Comparison of ENCODE assay signal across 26 mouse cellular contexts in the genomic region with DNA sequence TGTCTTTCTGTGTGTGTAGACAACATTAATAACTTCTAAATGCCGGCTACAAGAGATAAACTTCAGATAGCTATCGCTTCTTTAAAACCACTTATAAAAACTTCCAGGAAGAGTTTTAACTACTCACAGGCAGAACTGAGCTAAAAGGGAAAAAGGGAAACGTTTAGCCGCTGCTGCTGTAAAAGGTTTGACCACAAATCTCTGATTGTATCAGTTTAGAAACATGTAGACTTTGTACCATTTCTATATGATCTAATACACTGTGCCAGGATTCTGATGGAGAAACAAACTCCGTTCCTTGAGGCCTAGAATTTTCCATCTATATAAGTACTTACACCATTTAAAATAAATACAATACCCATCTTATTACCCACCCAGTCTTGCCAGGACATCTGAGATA. TPM values are rescaled to one million over a fixed set of nuclear protein-coding genes. Genes with fewer than 3 reads are reported as not detected.
DNase-seq lines count a peak whose midpoint lies in the region; ATAC-seq and TF ChIP-seq lines count a peak whose summit lies in the region.
"Had no signal": no experiment of that assay in that cellular context is flagged by ENCODE, and none has a peak within 500 bp of the region (broad histone marks: within the 10 kb centered on the region; RNA-seq: fewer than 3 reads in every experiment).

No protein-coding gene starts in this region.

- no peak for DNase-seq in heart, adult 2 months
- peak; percentile 30 for DNase-seq in CD4-positive, CD25-positive, alpha-beta regulatory T cell, adult 2 months (ENCODE audit: low read depth, low spot score)
- no peak for DNase-seq in layer of hippocampus, adult 18-20 months (ENCODE audit: low spot score in 2 of 2)
- no peak for DNase-seq in kidney, adult 2 months
- DNase-seq: adrenal gland, adult 8-10 months; cerebellum, adult 11-12 months; cerebellum, postnatal 10 days; gastrocnemius, adult 2 months; kidney, adult 18-20 months; kidney, postnatal 10 days; left cerebral cortex, postnatal 4 days; lung, embryonic 14.5 days; thymus, postnatal 14 days had no signal

- H3K9me3 ChIP-seq in heart, embryonic 14.5 days (ENCODE audit: control insufficient read depth, low read length) = no peaks in the 10 kb centered on the region
- H3K9me3 ChIP-seq: embryonic facial prominence, embryonic 12.5 days; forebrain, embryonic 12.5 days; limb, embryonic 15.5 days; megakaryocyte, embryonic 14.5 days; midbrain, embryonic 15.5 days; neural tube, embryonic 13.5 days had no signal

- no peak for TF ChIP-seq EP300 in heart, adult 2 months (IDR thresholded peaks at IDR 0.05; ENCODE audit: insufficient read depth, low read depth, low read length)

- ATAC-seq in heart, embryonic 14.5 days (ENCODE audit: insufficient number of reproducible peaks, insufficient read depth, low FRiP score, low read depth) = no peak
- ATAC-seq in activated CD4-positive, CD25-positive, alpha-beta regulatory T cell, adult 4 months = peak; percentile 43
- ATAC-seq: hindbrain, postnatal 0 days; midbrain, embryonic 15.5 days; Patski had no signal

- WGBS in heart, embryonic 14.5 days = 64% methylated on average over 5 of the region's 5 CpGs
- WGBS in heart, adult 2 months = 77% methylated on average over 5 of the region's 5 CpGs
- 80% methylated on average over 5 of the region's 5 CpGs for WGBS in kidney, adult 2 months

- peaks cover 10 to 50% of the 10 kb centered on the region in 2 experiments for H3K4me1 ChIP-seq in heart, embryonic 14.5 days (ENCODE audit: control insufficient read depth in 2 of 2, insufficient read depth in 2 of 2, low read length in 2 of 2)
- H3K4me1 ChIP-seq in heart, adult 2 months (ENCODE audit: control insufficient read depth, insufficient read depth, low read length) = no peaks in the 10 kb centered on the region; the same call in 1 of the 2 replicates
- H3K4me1 ChIP-seq in kidney, adult 2 months (ENCODE audit: control insufficient read depth, insufficient read depth, low read length) = no peaks in the 10 kb centered on the region; the same call in 1 of the 2 replicates

- no peaks in the 10 kb centered on the region for H3K36me3 ChIP-seq in heart, embryonic 14.5 days (ENCODE audit: control insufficient read depth, insufficient read depth, low read length)
- no peaks in the 10 kb centered on the region for H3K36me3 ChIP-seq in heart, adult 2 months (ENCODE audit: control insufficient read depth, insufficient read depth, low read length)
- no peaks in the 10 kb centered on the region for H3K36me3 ChIP-seq in myocyte (ENCODE audit: control insufficient read depth, insufficient read depth)
- H3K36me3 ChIP-seq in kidney, adult 2 months (ENCODE audit: control insufficient read depth, insufficient read depth, low read length) = no peaks in the 10 kb centered on the region
- H3K36me3 ChIP-seq: limb, embryonic 15.5 days; midbrain, embryonic 15.5 days had no signal

- peak overlapping the region; percentile 47 for H3K4me2 ChIP-seq in heart, embryonic 14.5 days (ENCODE audit: low read length)
- H3K4me2 ChIP-seq in myocyte (ENCODE audit: low read depth) = peak overlapping the region; percentile 63
- H3K4me2 ChIP-seq: embryonic facial prominence, embryonic 12.5 days; forebrain, embryonic 12.5 days; limb, embryonic 15.5 days; lung, embryonic 14.5 days; midbrain, embryonic 15.5 days; neural tube, embryonic 13.5 days had no signal

- H3K27ac ChIP-seq in heart, embryonic 14.5 days (replicated peaks in 1 of 2; ENCODE audit: control insufficient read depth in 1 of 2, insufficient read depth in 1 of 2, low read depth in 2 of 2, low read length in 2 of 2) = 0 out of 4 replicates have a peak overlapping the region, but pooled peaks of 1 of the 2 experiments have one; percentile 11
- no peak overlapping the region for H3K27ac ChIP-seq in heart, adult 2 months
- no peak overlapping the region for H3K27ac ChIP-seq in kidney, adult 2 months (ENCODE audit: insufficient read depth, low read depth, low read length)
- H3K27ac ChIP-seq: embryonic facial prominence, embryonic 12.5 days; forebrain, embryonic 12.5 days; hindbrain, postnatal 0 days; limb, embryonic 15.5 days; liver, embryonic 14.5 days; midbrain, embryonic 15.5 days; neural tube, embryonic 13.5 days had no signal

- no peak overlapping the region for H3K9ac ChIP-seq in heart, embryonic 14.5 days (ENCODE audit: low read length)
- H3K9ac ChIP-seq in heart, adult 2 months (ENCODE audit: low read depth, low read length) = no peak overlapping the region
- H3K9ac ChIP-seq: embryonic facial prominence, embryonic 12.5 days; forebrain, embryonic 12.5 days; limb, embryonic 15.5 days; liver, embryonic 14.5 days; lung, embryonic 14.5 days; midbrain, embryonic 15.5 days; neural tube, embryonic 13.5 days had no signal

- no peak for TF ChIP-seq CTCF in heart, adult 2 months (IDR thresholded peaks at IDR 0.05)
- no peak for TF ChIP-seq CTCF in kidney, adult 2 months (conservative IDR thresholded peaks at IDR 0.05; ENCODE audit: insufficient read depth, insufficient read length, low read depth, low read length)

- no peak overlapping the region for H3K4me3 ChIP-seq in heart, embryonic 14.5 days (ENCODE audit: control insufficient read depth in 1 of 2, insufficient read depth in 1 of 2, low read depth in 1 of 2, low read length in 2 of 2)
- no peak overlapping the region for H3K4me3 ChIP-seq in heart, adult 2 months
- no peak overlapping the region for H3K4me3 ChIP-seq in myocyte
- H3K4me3 ChIP-seq in kidney, adult 2 months (ENCODE audit: insufficient read depth, low read depth, low read length) = no peak overlapping the region
- H3K4me3 ChIP-seq: embryonic facial prominence, embryonic 12.5 days; erythroblast, embryonic 14.5 days; forebrain, embryonic 12.5 days; limb, embryonic 15.5 days; megakaryocyte, embryonic 14.5 days; midbrain, embryonic 15.5 days; neural tube, embryonic 13.5 days had no signal

- H3K79me2 ChIP-seq in heart, adult 2 months (replicated peaks; ENCODE audit: control insufficient read depth, insufficient read depth, low read length) = no peaks in the 10 kb centered on the region
- H3K79me2 ChIP-seq in myocyte (ENCODE audit: control insufficient read depth, insufficient read depth) = peaks cover 4% of the 10 kb centered on the region

- intact Hi-C loops in heart, adult 2 months (cut with DNase I) = no loop called here

- no peaks in the 10 kb centered on the region for H3K27me3 ChIP-seq in heart, embryonic 14.5 days (ENCODE audit: control insufficient read depth, insufficient read depth, low read length)
- no peaks in the 10 kb centered on the region for H3K27me3 ChIP-seq in heart, adult 2 months (ENCODE audit: control insufficient read depth, insufficient read depth, low read length)
- H3K27me3 ChIP-seq in myocyte (ENCODE audit: control insufficient read depth, insufficient read depth, insufficient read length) = no peaks in the 10 kb centered on the region
- no peaks in the 10 kb centered on the region for H3K27me3 ChIP-seq in kidney, adult 2 months (replicated peaks; ENCODE audit: control insufficient read depth, insufficient read depth, low read length)
- H3K27me3 ChIP-seq: embryonic facial prominence, embryonic 12.5 days; forebrain, embryonic 12.5 days; limb, embryonic 15.5 days; megakaryocyte, embryonic 14.5 days; midbrain, embryonic 15.5 days; neural tube, embryonic 13.5 days; Patski had no signal

- TF ChIP-seq POLR2A in heart, adult 2 months (IDR thresholded peaks at IDR 0.05; ENCODE audit: insufficient read depth, low read depth, low read length) = no peak
- no peak for TF ChIP-seq POLR2A in myocyte (IDR thresholded peaks at IDR 0.05; ENCODE audit: insufficient read length, low read depth)
- no peak for TF ChIP-seq POLR2A in kidney, adult 2 months (IDR thresholded peaks at IDR 0.05; ENCODE audit: low read depth, low read length)

- H3ac ChIP-seq in myocyte (ENCODE audit: control insufficient read depth, insufficient read length) = no peak overlapping the region

TF ChIP-seq in myocyte, 11 proteins besides CTCF, POLR2A, EP300 and RAD21:
- TF ChIP-seq POLR2AphosphoS2 (IDR thresholded peaks at IDR 0.05; ENCODE audit: insufficient read length, low read depth) (no peak), TCF12 (IDR thresholded peaks at IDR 0.05; ENCODE audit: insufficient read depth, poor library complexity, severe bottlenecking) (no peak), USF1 (IDR thresholded peaks at IDR 0.05; ENCODE audit: low read depth) (no peak), REST (IDR thresholded peaks at IDR 0.05; ENCODE audit: insufficient read depth, insufficient read length) (no peak), CEBPB (IDR thresholded peaks at IDR 0.05; ENCODE audit: insufficient read depth, poor library complexity, severe bottlenecking) (no peak), SRF (IDR thresholded peaks at IDR 0.05; ENCODE audit: control insufficient read depth, insufficient read length, low read depth) (no peak), MYOG (IDR thresholded peaks at IDR 0.05; ENCODE audit: control insufficient read depth in 1 of 3, insufficient read depth in 1 of 3, insufficient read length in 2 of 3, low read depth in 2 of 3) (no peak), E2F4 (IDR thresholded peaks at IDR 0.05; ENCODE audit: insufficient read depth) (no peak), MYOD1 (IDR thresholded peaks at IDR 0.05; ENCODE audit: control insufficient read depth in 1 of 3, insufficient read length in 2 of 3, low read depth in 2 of 3) (no peak), MAX (IDR thresholded peaks at IDR 0.05; ENCODE audit: low read depth) (no peak), TCF3 (IDR thresholded peaks at IDR 0.05; ENCODE audit: insufficient read length, low read depth) (no peak)

RNA-seq across cellular contexts. Expression of gene Mllt3, which starts 17.4 kb away (rescaled TPM):
- 26.7 and 33.0 TPM in 2 replicates for polyA plus RNA-seq in heart, embryonic 14.5 days (2014; fragmentation: Nextera tagmentation; extraction: Ambion mirVana)
- 10 to 100 TPM; 11.0 to 15.2 TPM for total RNA-seq in heart, adult 2 months (2021)
- polyA plus RNA-seq in heart, adult 2 months (2012; rRNA removed) = 3.8 and 7.3 TPM in 2 replicates
- polyA plus RNA-seq in activated CD4-positive, CD25-positive, alpha-beta regulatory T cell, adult 4 months (2017; shearing (Covaris generic)) = 100 to 1,000 TPM; 100 to 106 TPM
- 15.7 TPM for polyA plus RNA-seq in myocyte (2012; fragmentation: generic; extraction: Trizol)
- 10 to 100 TPM; 50.9 to 58.1 TPM for total RNA-seq in layer of hippocampus, adult 18-20 months (2021)
- 3.7 and 5.2 TPM in 2 replicates for polyA plus RNA-seq in kidney, adult 2 months (2012; rRNA removed)
